Mouse (Mus musculus): ENCODE measurements around the gene Stard9.

GRCm38 (mm10) chr2:120643836-120644235, 14.9 kb downstream of the Stard9 start:
- TF ChIP-seq CTCF (IDR thresholded peaks at IDR 0.05) = no peak
- no peak for TF ChIP-seq EP300 (IDR thresholded peaks at IDR 0.05)
